ENCODE assay signal across 16 mouse cellular contexts in genomic region chr1:62122426-62122825, GRCm38 (mm10).
"Had no signal": no experiment of that assay in that cellular context is flagged by ENCODE, and none has a peak within 500 bp of the region (broad histone marks: within the 10 kb centered on the region; RNA-seq: fewer than 3 reads in every experiment).

No protein-coding gene starts in this region.

- H3K4me2 ChIP-seq: liver, embryonic 15.5 days; lung, embryonic 14.5 days; midbrain, embryonic 12.5 days; neural tube, embryonic 12.5 days; stomach, embryonic 15.5 days had no signal

- H3K4me1 ChIP-seq: liver, embryonic 15.5 days; megakaryocyte, embryonic 14.5 days; midbrain, embryonic 12.5 days; neural tube, embryonic 12.5 days; stomach, embryonic 15.5 days had no signal

- H3K36me3 ChIP-seq: liver, embryonic 15.5 days; midbrain, embryonic 12.5 days; neural tube, embryonic 12.5 days; stomach, embryonic 15.5 days had no signal

- H3K9ac ChIP-seq: liver, embryonic 15.5 days; lung, embryonic 14.5 days; midbrain, embryonic 12.5 days; neural tube, embryonic 12.5 days; stomach, embryonic 15.5 days had no signal

- DNase-seq: lung, adult 18-20 months; lung, embryonic 14.5 days; lung, postnatal 14 days; lung, postnatal 36 days; midbrain, embryonic 14.5 days; right cerebral cortex, postnatal 14 days; thymus, adult 2 months; thymus, postnatal 25 days; thymus, postnatal 4 days had no signal

- H3K9me3 ChIP-seq: liver, embryonic 15.5 days; megakaryocyte, embryonic 14.5 days; midbrain, embryonic 12.5 days; neural tube, embryonic 12.5 days; stomach, embryonic 15.5 days had no signal

- H3K4me3 ChIP-seq: liver, embryonic 15.5 days; megakaryocyte, embryonic 14.5 days; midbrain, embryonic 12.5 days; neural tube, embryonic 12.5 days; stomach, embryonic 15.5 days had no signal

- H3K27me3 ChIP-seq: liver, embryonic 15.5 days; megakaryocyte, embryonic 14.5 days; midbrain, embryonic 12.5 days; neural tube, embryonic 12.5 days; stomach, embryonic 15.5 days had no signal

- H3K27ac ChIP-seq: liver, embryonic 15.5 days; macrophage; midbrain, embryonic 12.5 days; neural tube, embryonic 12.5 days; stomach, embryonic 15.5 days; stomach, postnatal 0 days had no signal
